Mouse (Mus musculus) liver, postnatal 0 days (tissue): Measurements from ENCODE around the gene Dennd2d. TPM values are rescaled to one million over a fixed set of nuclear protein-coding genes. Genes with fewer than 3 reads are reported as not detected.
A peak's percentile ranks its signal among the peaks of the same experiment; 100 is the strongest.

Experiments
- ATAC-seq: fragments of 200-750 bp; cut with Nextera tagmentation; 2 replicates; pipeline ENCODE4 v1.8.0; 2017; ENCODE audit warnings: mild to moderate bottlenecking, moderate library complexity
- DNase-seq: peaks from one replicate; pipeline ENCODE4 v3.0.0-alpha.2; 2016
- H3K27ac ChIP-seq: fragments of 300-500 bp; sonication (generic); 2 replicates; pipeline ENCODE4 v1.5.1; 2014; ENCODE audit warnings: antibody characterized with exemption, moderate library complexity, mild to moderate bottlenecking, low read depth
- H3K27me3 ChIP-seq: fragments of 300-500 bp; sonication (generic); 2 replicates; pipeline ENCODE4 v1.6.1; 2014; ENCODE audit warnings: low read length, control low read depth, mixed read lengths; ENCODE audit not compliant: insufficient read depth
- H3K36me3 ChIP-seq: fragments of 300-500 bp; sonication (generic); replicated peaks from 2 replicates; pipeline ENCODE4 v1.6.1; 2014; ENCODE audit warnings: mild to moderate bottlenecking, control low read depth, low read length, moderate library complexity, mixed read lengths; ENCODE audit not compliant: insufficient read depth
- H3K4me1 ChIP-seq: fragments of 300-500 bp; sonication (generic); 2 replicates; pipeline ENCODE4 v1.6.1; 2014; ENCODE audit warnings: antibody characterized with exemption, mild to moderate bottlenecking, control low read depth; ENCODE audit not compliant: insufficient read depth
- H3K4me2 ChIP-seq: fragments of 300-500 bp; sonication (generic); 2 replicates; pipeline ENCODE4 v1.6.1; 2014; ENCODE audit warnings: low read depth, mild to moderate bottlenecking, low read length, moderate library complexity, mixed read lengths
- H3K4me3 ChIP-seq: fragments of 300-500 bp; sonication (generic); 2 replicates; pipeline ENCODE4 v1.5.1; 2014; ENCODE audit warnings: low read depth, low read length
- H3K9ac ChIP-seq: fragments of 300-500 bp; sonication (generic); replicated peaks from 2 replicates; pipeline ENCODE4 v1.6.1; 2014; ENCODE audit warnings: mild to moderate bottlenecking, moderate library complexity
- H3K9me3 ChIP-seq: fragments of 300-500 bp; sonication (generic); 2 replicates; pipeline ENCODE4 v1.6.1; 2016; ENCODE audit warnings: mild to moderate bottlenecking, control low read depth, low read length, mixed read lengths
- CTCF ChIP-seq: sonication (generic); IDR thresholded peaks from 2 replicates; pipeline ENCODE4 v1.5.1; 2016; ENCODE audit warnings: antibody characterized with exemption, low read depth
- EP300 ChIP-seq: IDR thresholded peaks from 2 replicates; pipeline ENCODE4 v1.6.1; 2016; ENCODE audit warnings: antibody characterized with exemption, low read depth, mild to moderate bottlenecking
- WGBS: fragments of 180-500 bp; shearing (Covaris S2); extraction: QIAGEN DNeasy Blood & Tissue Kit; methylation state at CpG from one replicate; pipeline ENCODE4 v1.1.7; 2014; ENCODE audit not compliant: insufficient replicate concordance; 5-methylcytosine and 5-hydroxymethylcytosine counted together
- polyA plus RNA-seq: library from polyadenylated mRNA; unstranded; fragments of >200 nt; fragmentation: Nextera tagmentation; extraction: Ambion mirVana; gene quantifications from 2 replicates; pipeline ENCODE4 v1.2.1, GENCODE M21; 2015

Gene Dennd2d
- polyA plus RNA-seq, 1 experiment from 2014 or later = 7.7 TPM

GRCm38 (mm10) chr3:106483796-106484405 is 1.7 kb downstream of the Dennd2d start:
- DNase-seq (no peak), ATAC-seq (no peak)
- H3K9me3 ChIP-seq = no peaks in the 10 kb centered on the region
- H3K36me3 ChIP-seq = no peaks in the 10 kb centered on the region
- H3K27ac ChIP-seq = peak overlapping the region; percentile 83
- peak overlapping the region; percentile 5; the same call in 1 of the 2 replicates for H3K4me3 ChIP-seq
- no peaks in the 10 kb centered on the region for H3K27me3 ChIP-seq
- peak overlapping the region; percentile 92 for H3K4me2 ChIP-seq
- H3K4me1 ChIP-seq = peaks cover 23% of the 10 kb centered on the region
- H3K9ac ChIP-seq = no peak overlapping the region
- TF ChIP-seq CTCF (no peak), EP300 (no peak)
- 52% methylated on average over 4 of the region's 4 CpGs for WGBS

DNA sequence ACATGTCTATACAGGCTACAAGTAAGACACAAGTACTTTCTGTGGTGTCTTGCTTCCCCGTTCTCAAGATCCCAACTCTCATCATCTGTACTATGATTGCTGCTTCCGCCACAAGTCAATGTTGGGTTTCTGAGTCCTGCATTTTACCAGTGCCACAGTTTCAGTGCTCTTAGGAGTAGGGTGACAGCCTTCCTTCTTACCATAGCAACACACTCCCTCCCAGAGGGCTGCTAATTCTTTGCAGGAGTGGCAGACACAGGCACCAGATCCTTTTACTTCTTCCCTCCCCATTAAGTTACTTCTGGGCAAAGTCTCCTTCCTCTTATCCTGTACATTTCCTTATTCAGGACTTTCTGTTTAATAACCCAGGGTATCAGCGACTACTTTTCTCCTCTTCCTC is 2.7 kb downstream of the Dennd2d start:
- Histone ChIP-seq H3K4me2 (no peak overlapping the region), H3K27me3 (no peaks in the 10 kb centered on the region), H3K4me3 (no peak overlapping the region), H3K36me3 (no peaks in the 10 kb centered on the region), H3K9ac (no peak overlapping the region), H3K9me3 (no peaks in the 10 kb centered on the region), H3K4me1 (peaks cover 23% of the 10 kb centered on the region), H3K27ac (peak overlapping the region; percentile 31; the same call in 1 of the 2 replicates)
- TF ChIP-seq CTCF (no peak), EP300 (no peak)
- 56% methylated on average over 3 of the region's 3 CpGs for WGBS
- ATAC-seq (no peak), DNase-seq (no peak)

DNA sequence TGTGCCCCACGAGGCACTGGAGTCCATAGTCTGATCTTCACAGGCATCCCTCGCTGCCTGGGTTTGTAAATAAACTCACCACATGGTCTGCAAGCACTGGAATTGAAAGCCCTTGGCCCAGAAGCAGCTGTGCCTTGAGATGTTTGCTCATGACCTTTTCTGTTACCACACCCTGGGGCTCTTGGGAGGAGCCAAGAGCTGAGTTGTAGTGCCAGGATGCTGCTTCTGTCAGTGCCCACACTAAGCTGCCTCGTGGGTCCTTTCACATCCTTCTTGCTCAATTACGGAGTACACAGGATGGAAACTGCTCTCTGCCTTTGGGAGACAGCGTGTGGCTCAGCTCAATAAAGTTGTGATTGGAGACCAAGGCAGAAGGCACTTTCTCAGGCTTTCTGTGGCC is 3.6 kb downstream of the Dennd2d start:
- Histone ChIP-seq H3K4me2 (no peak overlapping the region), H3K27me3 (no peaks in the 10 kb centered on the region), H3K36me3 (0 out of 2 replicates have a peak, but pooled peaks cover 3% of the 10 kb centered on the region), H3K4me3 (no peak overlapping the region), H3K9me3 (no peaks in the 10 kb centered on the region), H3K4me1 (peaks cover 23% of the 10 kb centered on the region), H3K9ac (no peak overlapping the region), H3K27ac (peak overlapping the region; percentile 31; the same call in 1 of the 2 replicates)
- no peak for DNase-seq
- WGBS = 63% methylated on average over 5 of the region's 5 CpGs
- TF ChIP-seq CTCF (no peak), EP300 (no peak)
- peak; percentile 10; the same call in 1 of the 2 replicates for ATAC-seq

DNA sequence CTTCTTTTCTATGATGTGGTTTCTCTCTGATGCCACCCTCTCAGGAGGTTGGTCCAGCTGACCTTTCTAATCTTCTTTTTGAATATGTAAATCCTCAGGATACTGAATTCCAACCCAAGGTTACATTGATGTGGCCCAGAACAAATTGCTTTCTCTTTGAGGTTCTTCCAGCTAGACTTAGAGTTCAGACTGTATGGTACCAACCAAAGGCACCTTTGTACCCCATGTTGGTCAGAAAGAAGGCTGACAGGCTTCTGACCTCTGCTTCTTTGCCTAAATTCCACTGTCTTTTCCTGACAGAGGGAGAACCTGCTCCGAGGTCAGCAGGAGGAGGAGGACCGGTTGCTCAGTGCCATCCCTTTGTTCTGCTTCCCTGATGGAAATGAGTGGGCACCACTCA is 5.3 kb downstream of the Dennd2d start:
- TF ChIP-seq CTCF (no peak), EP300 (no peak)
- WGBS = 96% methylated on average over 2 of the region's 2 CpGs

GRCm38 (mm10) chr3:106490239-106490638 is 8.0 kb downstream of the Dennd2d start:
- ATAC-seq (no peak), DNase-seq (no peak)
- H3K9me3 ChIP-seq = no peaks in the 10 kb centered on the region
- WGBS = 86% methylated on average over 4 of the region's 4 CpGs
- no peak overlapping the region for H3K4me3 ChIP-seq
- peaks cover 17% of the 10 kb centered on the region; the same call in 1 of the 2 replicates for H3K36me3 ChIP-seq
- no peak overlapping the region for H3K27ac ChIP-seq
- no peak overlapping the region for H3K9ac ChIP-seq
- H3K4me1 ChIP-seq = peaks cover 42% of the 10 kb centered on the region
- H3K4me2 ChIP-seq = no peak overlapping the region
- H3K27me3 ChIP-seq = no peaks in the 10 kb centered on the region
- TF ChIP-seq EP300 = no peak
- TF ChIP-seq CTCF = no peak

More for the DNA sequence above, 5.3 kb downstream of the Dennd2d start:
- Histone ChIP-seq H3K4me2 (no peak overlapping the region), H3K9me3 (no peaks in the 10 kb centered on the region), H3K27ac (no peak overlapping the region), H3K27me3 (no peaks in the 10 kb centered on the region), H3K4me1 (peaks cover 37% of the 10 kb centered on the region), H3K4me3 (no peak overlapping the region), H3K36me3 (0 out of 2 replicates have a peak, but pooled peaks cover 10% of the 10 kb centered on the region), H3K9ac (no peak overlapping the region)
- DNase-seq (no peak), ATAC-seq (no peak)

- H3K27me3 ChIP-seq = no peaks in the 10 kb centered on the region
- no peak overlapping the region for H3K9ac ChIP-seq
- no peaks in the 10 kb centered on the region for H3K9me3 ChIP-seq
- H3K36me3 ChIP-seq = peaks cover 17% of the 10 kb centered on the region; the same call in 1 of the 2 replicates
- peak; percentile 50 for ATAC-seq
- peak overlapping the region; percentile 62; the same call in 1 of the 2 replicates for H3K27ac ChIP-seq
- no peak for DNase-seq
- TF ChIP-seq CTCF (no peak), EP300 (peak; percentile 87)
- H3K4me3 ChIP-seq = no peak overlapping the region
- no peak overlapping the region for H3K4me2 ChIP-seq
- 39% methylated on average over 1 of the region's 1 CpGs for WGBS
- H3K4me1 ChIP-seq = peaks cover 55% of the 10 kb centered on the region
Observed at GRCm38 (mm10) chr3:106492723-106493122, 10.5 kb downstream of the Dennd2d start.
